In the genomic region with DNA sequence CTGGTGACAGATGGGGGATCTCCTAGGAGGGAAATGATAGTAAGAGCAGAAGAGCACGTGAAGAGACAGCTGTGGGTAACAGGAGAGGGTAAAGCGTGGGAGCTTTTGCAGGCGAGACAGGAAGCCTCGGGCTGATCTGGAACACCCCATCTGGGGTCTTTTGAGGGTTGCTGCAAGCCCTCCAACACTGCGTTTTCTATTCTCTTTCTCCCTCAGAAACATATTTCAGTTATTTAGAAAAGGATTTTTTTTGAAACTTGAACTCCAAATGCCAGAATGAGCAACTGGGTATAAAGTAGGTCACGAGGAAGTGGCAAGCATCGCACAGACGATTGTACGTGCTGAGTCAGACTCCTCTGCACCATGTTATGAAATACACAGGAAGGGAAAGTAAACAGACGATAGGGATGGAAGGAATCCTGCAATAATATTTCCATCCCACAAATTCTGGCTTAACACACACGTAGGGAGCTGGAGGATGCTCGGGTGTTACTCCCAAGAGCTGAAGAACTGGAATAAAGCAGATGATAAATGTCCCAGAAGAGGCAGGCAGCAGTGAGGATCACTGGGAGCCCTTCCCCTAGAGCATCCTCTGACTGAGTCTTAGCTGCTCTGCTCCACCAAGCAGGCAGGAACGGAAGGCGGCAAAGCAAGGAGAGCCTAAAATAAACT, we compare ENCODE assay signal across 8 mouse cellular contexts.
DNase-seq lines count a peak whose midpoint lies in the region; ATAC-seq and TF ChIP-seq lines count a peak whose summit lies in the region.

No protein-coding gene starts in this region.

- no peak overlapping the region for H3K9ac ChIP-seq in stomach, embryonic 15.5 days

- peak; percentile 29; the same call in 1 of the 2 replicates for ATAC-seq in stomach, embryonic 15.5 days (ENCODE audit: insufficient read depth, low FRiP score, low read depth)

- H3K36me3 ChIP-seq in heart, embryonic 10.5 days: no peaks in the 10 kb centered on the region
- no peaks in the 10 kb centered on the region for H3K36me3 ChIP-seq in stomach, embryonic 15.5 days

- no peak overlapping the region for H3K4me2 ChIP-seq in stomach, embryonic 15.5 days

- whole genome bisulfite sequencing in heart, embryonic 10.5 days: 68% methylated on average over 14 of the region's 14 CpGs
- 33% methylated on average over 14 of the region's 14 CpGs for WGBS in stomach, embryonic 15.5 days

- no peaks in the 10 kb centered on the region for H3K9me3 ChIP-seq in heart, embryonic 10.5 days
- no peaks in the 10 kb centered on the region for H3K9me3 ChIP-seq in stomach, embryonic 15.5 days

- DNase-seq in heart, adult 18-20 months: peak; percentile 69 to 84
- DNase-seq in heart, embryonic 10.5 days (ENCODE audit: low spot score): no peak
- peak; percentile 43 to 46 for DNase-seq in spleen, postnatal 36 days (ENCODE audit: low spot score in 2 of 2)
- DNase-seq in spleen, postnatal 4 days (ENCODE audit: low spot score in 2 of 2): no peak
- peak; percentile 47 for DNase-seq in kidney, postnatal 14 days
- DNase-seq in layer of hippocampus, adult 11-12 months (ENCODE audit: low spot score): no peak

- H3K4me1 ChIP-seq in heart, embryonic 10.5 days: peaks cover 9% of the 10 kb centered on the region
- H3K4me1 ChIP-seq in embryonic fibroblast, embryonic 13.5 days (ENCODE audit: control insufficient read depth, insufficient read depth, low read length): 0 out of 2 replicates have a peak, but pooled peaks cover 12% of the 10 kb centered on the region
- H3K4me1 ChIP-seq in stomach, embryonic 15.5 days: peaks cover 5% of the 10 kb centered on the region; the same call in 1 of the 2 replicates

- no peak overlapping the region for H3K27ac ChIP-seq in heart, embryonic 10.5 days
- peak overlapping the region; percentile 90 for H3K27ac ChIP-seq in embryonic fibroblast, embryonic 13.5 days (ENCODE audit: insufficient read depth, low read length)
- peak overlapping the region; percentile 78 for H3K27ac ChIP-seq in stomach, embryonic 15.5 days

- no peak for TF ChIP-seq POLR2A in embryonic fibroblast, embryonic 13.5 days (IDR thresholded peaks at IDR 0.05; ENCODE audit: low read depth, low read length)

- no peak overlapping the region for H3K4me3 ChIP-seq in heart, embryonic 10.5 days
- no peak overlapping the region for H3K4me3 ChIP-seq in embryonic fibroblast, embryonic 13.5 days (ENCODE audit: insufficient read depth, low read length)
- H3K4me3 ChIP-seq in stomach, embryonic 15.5 days (replicated peaks): no peak overlapping the region

- no peak for TF ChIP-seq CTCF in embryonic fibroblast, embryonic 13.5 days (IDR thresholded peaks at IDR 0.05; ENCODE audit: borderline replicate concordance, insufficient read depth, low read length)

- no peaks in the 10 kb centered on the region for H3K27me3 ChIP-seq in heart, embryonic 10.5 days (ENCODE audit: insufficient read depth, poor library complexity, severe bottlenecking)
- H3K27me3 ChIP-seq in stomach, embryonic 15.5 days (replicated peaks): no peaks in the 10 kb centered on the region

Comparison
In these comparisons a context has a peak if more than half of its experiments do, and no peak if none do; other contexts are left out.
1. DNase-seq: peak in heart, adult 18-20 months (2 of 2), spleen, postnatal 36 days (2 of 2) and kidney, postnatal 14 days (single experiment); none in heart, embryonic 10.5 days (single experiment), spleen, postnatal 4 days (0 of 2) and layer of hippocampus, adult 11-12 months (single experiment).